Mouse (Mus musculus) limb, embryonic 12.5 days (tissue): ENCODE measurements around the gene Mecom. TPM values are rescaled to one million over a fixed set of nuclear protein-coding genes. Genes with fewer than 3 reads are reported as not detected.
"Not testable (repeated sequence)": the region's sequence is repeated elsewhere in the genome, so short reads cannot be mapped to it uniquely, and the experiment has no call there.

Experiments
- ATAC-seq: fragments of 200-750 bp; cut with Nextera tagmentation; 2 replicates; pipeline ENCODE4 v1.8.0; 2017; ENCODE audit warnings: low read depth, moderate TSS enrichment; ENCODE audit not compliant: insufficient number of reproducible peaks, insufficient read depth, low FRiP score, low TSS enrichment
- H3K27ac ChIP-seq: fragments of 300-500 bp; sonication (generic); 2 replicates; pipeline ENCODE4 v1.5.1; 2016; ENCODE audit warnings: mild to moderate bottlenecking, moderate library complexity
- H3K27me3 ChIP-seq: fragments of 300-500 bp; sonication (generic); 2 replicates; pipeline ENCODE4 v1.6.1; 2016; ENCODE audit warnings: mild to moderate bottlenecking, moderate library complexity
- H3K36me3 ChIP-seq: fragments of 300-500 bp; sonication (generic); 2 replicates; pipeline ENCODE4 v1.6.1; 2016; ENCODE audit warnings: mild to moderate bottlenecking, moderate library complexity
- H3K4me1 ChIP-seq: fragments of 300-500 bp; sonication (generic); replicated peaks from 2 replicates; pipeline ENCODE4 v1.6.1; 2016
- H3K4me2 ChIP-seq: fragments of 300-500 bp; sonication (generic); 2 replicates; pipeline ENCODE4 v1.6.1; 2016; ENCODE audit warnings: mild to moderate bottlenecking, moderate library complexity
- H3K4me3 ChIP-seq: fragments of 300-500 bp; sonication (generic); replicated peaks from 2 replicates; pipeline ENCODE4 v1.5.1; 2016; ENCODE audit warnings: mild to moderate bottlenecking
- H3K9ac ChIP-seq: fragments of 300-500 bp; sonication (generic); replicated peaks from 2 replicates; pipeline ENCODE4 v1.6.1; 2016; ENCODE audit warnings: mild to moderate bottlenecking, moderate library complexity
- H3K9me3 ChIP-seq: fragments of 300-500 bp; sonication (generic); 2 replicates; pipeline ENCODE4 v1.6.1; 2016; ENCODE audit warnings: mild to moderate bottlenecking, moderate library complexity
- WGBS: fragments of 180-500 bp; shearing (Covaris S2); methylation state at CpG from one replicate; pipeline ENCODE4 v1.1.7; 2016; 5-methylcytosine and 5-hydroxymethylcytosine counted together
- polyA plus RNA-seq: library from polyadenylated mRNA; unstranded; fragments of >200 nt; fragmentation: Nextera tagmentation; extraction: Ambion mirVana; gene quantifications from 2 replicates; pipeline ENCODE4 v1.2.1, GENCODE M21; 2016

Gene Mecom
- polyA plus RNA-seq, 1 experiment from 2014 or later = 187 TPM

- 60% methylated on average over 7 of the region's 7 CpGs for WGBS
- Histone ChIP-seq H3K9ac (no peak overlapping the region), H3K27ac (peak overlapping the region; percentile 23; the same call in 1 of the 2 replicates), H3K4me1 (peaks cover 29% of the 10 kb centered on the region), H3K36me3 (no peaks in the 10 kb centered on the region), H3K4me2 (no peak overlapping the region), H3K9me3 (no peaks in the 10 kb centered on the region), H3K27me3 (no peaks in the 10 kb centered on the region), H3K4me3 (no peak overlapping the region)
- ATAC-seq = no peak
These were observed 1.1 kb upstream of the Mecom start for GRCm38 (mm10) chr3:30548928-30549327.

GRCm38 (mm10) chr3:30546831-30547369, 908 bp downstream of the Mecom start:
- H3K4me2 ChIP-seq = peak overlapping the region; percentile 26
- no peak overlapping the region for H3K9ac ChIP-seq
- no peak for ATAC-seq
- no peaks in the 10 kb centered on the region for H3K9me3 ChIP-seq
- peaks cover 34% of the 10 kb centered on the region for H3K4me1 ChIP-seq
- no peak overlapping the region for H3K4me3 ChIP-seq
- 60% methylated on average over 11 of the region's 11 CpGs for WGBS
- no peak overlapping the region for H3K27ac ChIP-seq
- H3K27me3 ChIP-seq = no peaks in the 10 kb centered on the region
- H3K36me3 ChIP-seq = no peaks in the 10 kb centered on the region

GRCm38 (mm10) chr3:30546366-30546765, 1.4 kb downstream of the Mecom start:
- H3K27me3 ChIP-seq = no peaks in the 10 kb centered on the region
- H3K9me3 ChIP-seq = no peaks in the 10 kb centered on the region
- no peaks in the 10 kb centered on the region for H3K36me3 ChIP-seq
- peaks cover 34% of the 10 kb centered on the region for H3K4me1 ChIP-seq
- H3K27ac ChIP-seq = no peak overlapping the region
- WGBS = 53% methylated on average over 13 of the region's 13 CpGs
- ATAC-seq = no peak
- no peak overlapping the region for H3K4me3 ChIP-seq
- H3K4me2 ChIP-seq = peak overlapping the region; percentile 26
- no peak overlapping the region for H3K9ac ChIP-seq

- no peak overlapping the region for H3K27ac ChIP-seq
- H3K36me3 ChIP-seq = no peaks in the 10 kb centered on the region
- H3K4me1 ChIP-seq = peaks cover 34% of the 10 kb centered on the region
- H3K9me3 ChIP-seq = no peaks in the 10 kb centered on the region
- no peak overlapping the region for H3K4me2 ChIP-seq
- ATAC-seq = no peak
- H3K4me3 ChIP-seq = no peak overlapping the region
- WGBS = 88% methylated on average over 5 of the region's 5 CpGs
- H3K9ac ChIP-seq = no peak overlapping the region
- no peaks in the 10 kb centered on the region for H3K27me3 ChIP-seq
These were observed 2.6 kb downstream of the Mecom start for GRCm38 (mm10) chr3:30545246-30545645.

- Histone ChIP-seq H3K9me3 (no peaks in the 10 kb centered on the region), H3K4me1 (peaks cover 30% of the 10 kb centered on the region), H3K36me3 (no peaks in the 10 kb centered on the region), H3K4me2 (no peak overlapping the region), H3K9ac (no peak overlapping the region), H3K27ac (no peak overlapping the region), H3K4me3 (no peak overlapping the region), H3K27me3 (0 out of 2 replicates have a peak, but pooled peaks cover under 1% of the 10 kb centered on the region)
- no peak for ATAC-seq
- WGBS = 41% methylated on average over 5 of the region's 5 CpGs
These were observed 3.5 kb downstream of the Mecom start for GRCm38 (mm10) chr3:30544305-30544704.

GRCm38 (mm10) chr3:30535821-30536220, 12.0 kb downstream of the Mecom start:
- Histone ChIP-seq H3K4me1 (no peaks in the 10 kb centered on the region), H3K9me3 (no peaks in the 10 kb centered on the region), H3K27ac (no peak overlapping the region), H3K4me3 (no peak overlapping the region), H3K27me3 (0 out of 2 replicates have a peak, but pooled peaks cover 3% of the 10 kb centered on the region), H3K36me3 (no peaks in the 10 kb centered on the region), H3K4me2 (no peak overlapping the region), H3K9ac (no peak overlapping the region)
- 83% methylated on average over 11 of the region's 11 CpGs for WGBS
- ATAC-seq = no peak

- not testable (repeated sequence) for H3K27ac ChIP-seq, H3K4me3 ChIP-seq, H3K36me3 ChIP-seq, H3K27me3 ChIP-seq, ATAC-seq, H3K9me3 ChIP-seq, H3K4me2 ChIP-seq, H3K9ac ChIP-seq
- H3K4me1 ChIP-seq = peaks cover 26% of the 10 kb centered on the region
- WGBS = 51% methylated on average over 3 of the region's 3 CpGs
These were observed 27.1 kb downstream of the Mecom start for GRCm38 (mm10) chr3:30520751-30521150.

GRCm38 (mm10) chr3:30519425-30519824, 28.4 kb downstream of the Mecom start:
- Histone ChIP-seq H3K9ac (no peak overlapping the region), H3K4me1 (peaks cover 27% of the 10 kb centered on the region), H3K9me3 (no peaks in the 10 kb centered on the region), H3K4me3 (no peak overlapping the region), H3K36me3 (no peaks in the 10 kb centered on the region), H3K4me2 (no peak overlapping the region), H3K27me3 (no peaks in the 10 kb centered on the region), H3K27ac (no peak overlapping the region)
- WGBS = 34% methylated on average over 1 of the region's 1 CpGs
- no peak for ATAC-seq

- ATAC-seq = no peak
- no peaks in the 10 kb centered on the region; the same call in 1 of the 2 replicates for H3K27me3 ChIP-seq
- no peaks in the 10 kb centered on the region for H3K9me3 ChIP-seq
- no peaks in the 10 kb centered on the region for H3K36me3 ChIP-seq
- peak overlapping the region; percentile 99 for H3K27ac ChIP-seq
- H3K4me2 ChIP-seq = peak overlapping the region; percentile 81
- peak overlapping the region; percentile 58 for H3K4me3 ChIP-seq
- WGBS = 9% methylated on average over 9 of the region's 9 CpGs
- peaks cover 48% of the 10 kb centered on the region for H3K4me1 ChIP-seq
- H3K9ac ChIP-seq = peak overlapping the region; percentile 95
These were observed 32.0 kb downstream of the Mecom start for GRCm38 (mm10) chr3:30515795-30516170.

GRCm38 (mm10) chr3:30514901-30515794, 32.7 kb downstream of the Mecom start:
- Histone ChIP-seq H3K27ac (peak overlapping the region; percentile 99), H3K4me2 (peak overlapping the region; percentile 81), H3K36me3 (no peaks in the 10 kb centered on the region), H3K4me1 (peaks cover 55% of the 10 kb centered on the region), H3K4me3 (peak overlapping the region; percentile 58), H3K9me3 (no peaks in the 10 kb centered on the region), H3K27me3 (no peaks in the 10 kb centered on the region; the same call in 1 of the 2 replicates), H3K9ac (peak overlapping the region; percentile 95)
- peak; percentile 91 for ATAC-seq
- WGBS = under 1% methylated on average over 62 of the region's 62 CpGs

- no peak for ATAC-seq
- Histone ChIP-seq H3K9me3 (no peaks in the 10 kb centered on the region), H3K36me3 (no peaks in the 10 kb centered on the region), H3K9ac (peak overlapping the region; percentile 95), H3K4me1 (peaks cover 52% of the 10 kb centered on the region), H3K27ac (peak overlapping the region; percentile 99), H3K27me3 (no peaks in the 10 kb centered on the region; the same call in 1 of the 2 replicates), H3K4me3 (peak overlapping the region; percentile 58), H3K4me2 (peak overlapping the region; percentile 81)
- WGBS = under 1% methylated on average over 52 of the region's 52 CpGs
These were observed 33.6 kb downstream of the Mecom start for GRCm38 (mm10) chr3:30514051-30514754.
